Mouse (Mus musculus) E14TG2a.4 (cell line): Measurements from ENCODE around the gene Tmem56.

Experiments
- CTCF ChIP-seq: conservative IDR thresholded peaks from 2 replicates; pipeline ENCODE4 v1.5.1; 2014; ENCODE audit warnings: low read length
- NANOG ChIP-seq: IDR thresholded peaks from 2 replicates; pipeline ENCODE4 v1.6.1; 2014; ENCODE audit warnings: borderline replicate concordance, low read length, mixed read lengths

DNA sequence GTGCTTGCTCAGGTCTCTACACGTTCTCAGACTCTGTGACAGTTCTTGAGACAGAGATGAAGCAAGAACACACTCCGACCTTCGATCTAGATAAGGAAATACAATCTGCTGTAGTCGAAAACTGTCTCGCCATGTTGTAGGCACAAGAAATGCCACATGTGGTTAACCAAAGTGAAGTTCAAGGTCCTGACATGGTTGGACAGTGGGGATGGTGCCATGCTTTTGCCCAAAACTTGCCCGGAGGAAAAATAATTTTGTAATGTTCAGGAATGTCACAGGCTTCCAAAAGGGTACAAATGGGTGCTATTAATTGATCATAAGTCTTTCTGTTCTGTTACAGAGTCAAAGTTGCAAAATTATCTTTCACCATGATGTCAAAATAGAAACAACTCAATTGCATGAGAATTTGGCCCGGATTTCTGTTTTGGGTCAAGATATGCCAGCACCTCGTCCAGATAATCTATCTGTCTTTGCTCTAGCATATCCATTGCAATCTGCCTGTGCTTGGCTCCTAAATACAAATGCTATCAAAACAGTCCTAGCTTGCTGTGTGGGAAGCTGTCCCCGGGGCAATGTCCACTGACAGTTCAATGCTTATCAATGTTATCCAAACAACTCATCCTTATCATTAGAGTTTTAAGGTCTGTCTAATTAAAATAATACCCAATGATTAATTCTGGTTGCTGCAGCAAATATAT is 108.5 kb downstream of the Tmem56 start:
- TF ChIP-seq CTCF (no peak), NANOG (no peak)
